Mouse (Mus musculus): Measurements from ENCODE around the gene Uqcc2. TPM values are rescaled to one million over a fixed set of nuclear protein-coding genes. Genes with fewer than 3 reads are reported as not detected.

Uqcc2 gene
- polyA plus RNA-seq, 1 experiment from 2014 or later, result 349 TPM

- no peak overlapping the region for H3K27ac ChIP-seq (ENCODE audit: low read depth, low read length)
- H3K36me3 ChIP-seq (ENCODE audit: control insufficient read depth, insufficient read depth, low read length), result peaks cover 7% of the 10 kb centered on the region; the same call in 1 of the 2 replicates
- H3K9me3 ChIP-seq (ENCODE audit: control insufficient read depth, low read length), result no peaks in the 10 kb centered on the region
- no peak overlapping the region for H3K4me3 ChIP-seq (ENCODE audit: low read depth, low read length)
- 90% methylated on average over 25 of the region's 25 CpGs for WGBS
- no peak overlapping the region for H3K4me2 ChIP-seq (ENCODE audit: low read depth, low read length)
- H3K27me3 ChIP-seq (ENCODE audit: control insufficient read depth, insufficient read depth, low read length), result no peaks in the 10 kb centered on the region; the same call in 1 of the 2 replicates
- H3K4me1 ChIP-seq (ENCODE audit: control insufficient read depth, insufficient read depth, low read length), result peaks cover 14% of the 10 kb centered on the region; the same call in 1 of the 2 replicates
- ATAC-seq (ENCODE audit: low read depth), result no peak
- no peak overlapping the region for H3K9ac ChIP-seq (replicated peaks; ENCODE audit: low read depth, low read length)
Measured at GRCm38 (mm10) chr17:27118676-27119539, 14.8 kb downstream of the Uqcc2 start.

GRCm38 (mm10) chr17:27110072-27110471, 23.6 kb downstream of the Uqcc2 start:
- WGBS, result 96% methylated on average over 7 of the region's 7 CpGs
- Histone ChIP-seq H3K36me3 (ENCODE audit: control insufficient read depth, insufficient read depth, low read length) (no peaks in the 10 kb centered on the region), H3K4me1 (ENCODE audit: control insufficient read depth, insufficient read depth, low read length) (no peaks in the 10 kb centered on the region), H3K27ac (ENCODE audit: low read depth, low read length) (no peak overlapping the region), H3K4me3 (ENCODE audit: low read depth, low read length) (no peak overlapping the region), H3K4me2 (ENCODE audit: low read depth, low read length) (no peak overlapping the region), H3K9ac (replicated peaks; ENCODE audit: low read depth, low read length) (no peak overlapping the region), H3K9me3 (ENCODE audit: control insufficient read depth, low read length) (no peaks in the 10 kb centered on the region), H3K27me3 (ENCODE audit: control insufficient read depth, insufficient read depth, low read length) (no peaks in the 10 kb centered on the region)
- ATAC-seq (ENCODE audit: low read depth), result no peak

- no peak overlapping the region for H3K9ac ChIP-seq (replicated peaks; ENCODE audit: low read depth, low read length)
- no peak overlapping the region for H3K4me2 ChIP-seq (ENCODE audit: low read depth, low read length)
- H3K9me3 ChIP-seq (ENCODE audit: control insufficient read depth, low read length), result no peaks in the 10 kb centered on the region
- no peak overlapping the region for H3K4me3 ChIP-seq (ENCODE audit: low read depth, low read length)
- WGBS, result 72% methylated on average over 6 of the region's 6 CpGs
- no peak for ATAC-seq (ENCODE audit: low read depth)
- H3K27me3 ChIP-seq (ENCODE audit: control insufficient read depth, insufficient read depth, low read length), result no peaks in the 10 kb centered on the region
- H3K27ac ChIP-seq (ENCODE audit: low read depth, low read length), result no peak overlapping the region
- H3K4me1 ChIP-seq (ENCODE audit: control insufficient read depth, insufficient read depth, low read length), result no peaks in the 10 kb centered on the region
- H3K36me3 ChIP-seq (ENCODE audit: control insufficient read depth, insufficient read depth, low read length), result no peaks in the 10 kb centered on the region
Measured at GRCm38 (mm10) chr17:27107936-27108335, 25.8 kb downstream of the Uqcc2 start.

GRCm38 (mm10) chr17:27106745-27107144, 27.0 kb downstream of the Uqcc2 start:
- no peak overlapping the region for H3K4me3 ChIP-seq (ENCODE audit: low read depth, low read length)
- 85% methylated on average over 9 of the region's 9 CpGs for WGBS
- no peaks in the 10 kb centered on the region for H3K36me3 ChIP-seq (ENCODE audit: control insufficient read depth, insufficient read depth, low read length)
- no peaks in the 10 kb centered on the region for H3K4me1 ChIP-seq (ENCODE audit: control insufficient read depth, insufficient read depth, low read length)
- no peak overlapping the region for H3K4me2 ChIP-seq (ENCODE audit: low read depth, low read length)
- no peak for ATAC-seq (ENCODE audit: low read depth)
- H3K9ac ChIP-seq (replicated peaks; ENCODE audit: low read depth, low read length), result no peak overlapping the region
- H3K27ac ChIP-seq (ENCODE audit: low read depth, low read length), result no peak overlapping the region
- no peaks in the 10 kb centered on the region for H3K9me3 ChIP-seq (ENCODE audit: control insufficient read depth, low read length)
- H3K27me3 ChIP-seq (ENCODE audit: control insufficient read depth, insufficient read depth, low read length), result no peaks in the 10 kb centered on the region

GRCm38 (mm10) chr17:27105698-27106470, 27.8 kb downstream of the Uqcc2 start:
- H3K27ac ChIP-seq (ENCODE audit: low read depth, low read length), result no peak overlapping the region
- no peaks in the 10 kb centered on the region for H3K9me3 ChIP-seq (ENCODE audit: control insufficient read depth, low read length)
- no peak overlapping the region for H3K9ac ChIP-seq (replicated peaks; ENCODE audit: low read depth, low read length)
- H3K4me3 ChIP-seq (ENCODE audit: low read depth, low read length), result no peak overlapping the region
- H3K4me1 ChIP-seq (ENCODE audit: control insufficient read depth, insufficient read depth, low read length), result no peaks in the 10 kb centered on the region
- H3K27me3 ChIP-seq (ENCODE audit: control insufficient read depth, insufficient read depth, low read length), result no peaks in the 10 kb centered on the region
- WGBS, result 78% methylated on average over 18 of the region's 18 CpGs
- no peak overlapping the region for H3K4me2 ChIP-seq (ENCODE audit: low read depth, low read length)
- ATAC-seq (ENCODE audit: low read depth), result no peak; the same call in 1 of the 2 replicates
- no peaks in the 10 kb centered on the region for H3K36me3 ChIP-seq (ENCODE audit: control insufficient read depth, insufficient read depth, low read length)

GRCm38 (mm10) chr17:27101675-27102074, 32.0 kb downstream of the Uqcc2 start:
- no peaks in the 10 kb centered on the region for H3K4me1 ChIP-seq (ENCODE audit: control insufficient read depth, insufficient read depth, low read length)
- ATAC-seq (ENCODE audit: low read depth), result no peak
- no peaks in the 10 kb centered on the region for H3K36me3 ChIP-seq (ENCODE audit: control insufficient read depth, insufficient read depth, low read length)
- no peaks in the 10 kb centered on the region for H3K9me3 ChIP-seq (ENCODE audit: control insufficient read depth, low read length)
- H3K9ac ChIP-seq (replicated peaks; ENCODE audit: low read depth, low read length), result 0 out of 2 replicates have a peak overlapping the region, but pooled peaks have one; percentile 11
- no peaks in the 10 kb centered on the region for H3K27me3 ChIP-seq (ENCODE audit: control insufficient read depth, insufficient read depth, low read length)
- H3K4me3 ChIP-seq (ENCODE audit: low read depth, low read length), result no peak overlapping the region
- H3K27ac ChIP-seq (ENCODE audit: low read depth, low read length), result no peak overlapping the region
- no peak overlapping the region for H3K4me2 ChIP-seq (ENCODE audit: low read depth, low read length)
- WGBS, result 76% methylated on average over 5 of the region's 5 CpGs

- H3K4me2 ChIP-seq (ENCODE audit: low read depth, low read length), result no peak overlapping the region
- no peak overlapping the region for H3K27ac ChIP-seq (ENCODE audit: low read depth, low read length)
- ATAC-seq (ENCODE audit: low read depth), result no peak
- H3K27me3 ChIP-seq (ENCODE audit: control insufficient read depth, insufficient read depth, low read length), result no peaks in the 10 kb centered on the region
- H3K4me3 ChIP-seq (ENCODE audit: low read depth, low read length), result no peak overlapping the region
- H3K9me3 ChIP-seq (ENCODE audit: control insufficient read depth, low read length), result no peaks in the 10 kb centered on the region
- H3K9ac ChIP-seq (replicated peaks; ENCODE audit: low read depth, low read length), result no peak overlapping the region
- H3K4me1 ChIP-seq (ENCODE audit: control insufficient read depth, insufficient read depth, low read length), result no peaks in the 10 kb centered on the region
- no peaks in the 10 kb centered on the region for H3K36me3 ChIP-seq (ENCODE audit: control insufficient read depth, insufficient read depth, low read length)
- WGBS, result 27% methylated on average over 13 of the region's 13 CpGs
Measured at GRCm38 (mm10) chr17:27095690-27096089, 38.0 kb downstream of the Uqcc2 start.

GRCm38 (mm10) chr17:27090068-27090467, 43.6 kb downstream of the Uqcc2 start:
- H3K4me1 ChIP-seq (ENCODE audit: control insufficient read depth, insufficient read depth, low read length), result no peaks in the 10 kb centered on the region
- ATAC-seq (ENCODE audit: low read depth), result no peak
- WGBS, result 82% methylated on average over 9 of the region's 9 CpGs
- H3K4me3 ChIP-seq (ENCODE audit: low read depth, low read length), result no peak overlapping the region
- no peak overlapping the region for H3K4me2 ChIP-seq (ENCODE audit: low read depth, low read length)
- no peaks in the 10 kb centered on the region for H3K27me3 ChIP-seq (ENCODE audit: control insufficient read depth, insufficient read depth, low read length)
- no peaks in the 10 kb centered on the region for H3K9me3 ChIP-seq (ENCODE audit: control insufficient read depth, low read length)
- H3K9ac ChIP-seq (replicated peaks; ENCODE audit: low read depth, low read length), result no peak overlapping the region
- H3K27ac ChIP-seq (ENCODE audit: low read depth, low read length), result no peak overlapping the region
- no peaks in the 10 kb centered on the region for H3K36me3 ChIP-seq (ENCODE audit: control insufficient read depth, insufficient read depth, low read length)

- Histone ChIP-seq H3K36me3 (ENCODE audit: control insufficient read depth, insufficient read depth, low read length) (no peaks in the 10 kb centered on the region), H3K27ac (ENCODE audit: low read depth, low read length) (no peak overlapping the region), H3K4me1 (ENCODE audit: control insufficient read depth, insufficient read depth, low read length) (no peaks in the 10 kb centered on the region), H3K4me3 (ENCODE audit: low read depth, low read length) (no peak overlapping the region), H3K9me3 (ENCODE audit: control insufficient read depth, low read length) (no peaks in the 10 kb centered on the region), H3K4me2 (ENCODE audit: low read depth, low read length) (no peak overlapping the region), H3K9ac (replicated peaks; ENCODE audit: low read depth, low read length) (no peak overlapping the region), H3K27me3 (ENCODE audit: control insufficient read depth, insufficient read depth, low read length) (no peaks in the 10 kb centered on the region)
- 32% methylated on average over 12 of the region's 12 CpGs for WGBS
- ATAC-seq (ENCODE audit: low read depth), result no peak
Measured at GRCm38 (mm10) chr17:27087426-27087825, 46.3 kb downstream of the Uqcc2 start.

Measured in neural tube, embryonic 14.5 days (tissue).